Mouse (Mus musculus): Measurements from ENCODE around the gene 4833427G06Rik. TPM values are rescaled to one million over a fixed set of nuclear protein-coding genes. Genes with fewer than 3 reads are reported as not detected.
A peak's percentile ranks its signal among the peaks of the same experiment; 100 is the strongest.

4833427G06Rik gene
- total RNA-seq, 2 experiments from 2014 or later = not detected

- no peak for TF ChIP-seq CTCF (IDR thresholded peaks at IDR 0.05)
- H3K27ac ChIP-seq = no peak overlapping the region
- peak; percentile 20 to 32 for DNase-seq (ENCODE audit: extremely low spot score in 1 of 2, low spot score in 2 of 2)
- intact Hi-C loops (cut with DNase I) = loop anchor here (5.0 kb wide), 2 partner anchors 47 to 93 kb away; no protein-coding TSS in a partner anchor
- H3K4me3 ChIP-seq = no peak overlapping the region
Observed at GRCm38 (mm10) chr9:51058951-51059521, 42.8 kb downstream of the 4833427G06Rik start.

GRCm38 (mm10) chr9:51056360-51057324 lies 45.2 kb downstream of the 4833427G06Rik start:
- no peak for DNase-seq (ENCODE audit: extremely low spot score in 1 of 2, low spot score in 2 of 2)
- no peak for TF ChIP-seq CTCF (IDR thresholded peaks at IDR 0.05)
- Histone ChIP-seq H3K4me3 (no peak overlapping the region), H3K27ac (no peak overlapping the region)
- intact Hi-C loops (cut with DNase I) = loop anchor here (5.0 kb wide), 2 partner anchors 44 to 96 kb away; no protein-coding TSS in a partner anchor

GRCm38 (mm10) chr9:51052180-51052579 lies 49.7 kb downstream of the 4833427G06Rik start:
- DNase-seq (ENCODE audit: extremely low spot score in 1 of 2, low spot score in 2 of 2) = no peak
- TF ChIP-seq CTCF (IDR thresholded peaks at IDR 0.05) = peak; percentile 66
- Histone ChIP-seq H3K4me3 (no peak overlapping the region), H3K27ac (no peak overlapping the region)
- intact Hi-C loops (cut with DNase I) = loop anchor here (5.0 kb wide), 1 partner anchor 250 kb away; no protein-coding TSS in a partner anchor

- TF ChIP-seq CTCF (IDR thresholded peaks at IDR 0.05) = no peak
- intact Hi-C loops (cut with DNase I) = no loop called here
- Histone ChIP-seq H3K27ac (no peak overlapping the region), H3K4me3 (no peak overlapping the region)
- no peak for DNase-seq (ENCODE audit: extremely low spot score in 1 of 2, low spot score in 2 of 2)
Observed at GRCm38 (mm10) chr9:51042136-51042535, 59.7 kb downstream of the 4833427G06Rik start.

GRCm38 (mm10) chr9:51041491-51041980 lies 60.3 kb downstream of the 4833427G06Rik start:
- Histone ChIP-seq H3K4me3 (no peak overlapping the region), H3K27ac (no peak overlapping the region)
- no peak for DNase-seq (ENCODE audit: extremely low spot score in 1 of 2, low spot score in 2 of 2)
- no peak for TF ChIP-seq CTCF (IDR thresholded peaks at IDR 0.05)
- intact Hi-C loops (cut with DNase I) = no loop called here

GRCm38 (mm10) chr9:51032785-51033529 lies 68.9 kb downstream of the 4833427G06Rik start:
- H3K4me3 ChIP-seq = no peak overlapping the region
- no peak overlapping the region for H3K27ac ChIP-seq
- TF ChIP-seq CTCF (IDR thresholded peaks at IDR 0.05) = no peak
- DNase-seq (ENCODE audit: extremely low spot score in 1 of 2, low spot score in 2 of 2) = no peak
- intact Hi-C loops (cut with DNase I) = no loop called here

GRCm38 (mm10) chr9:51032291-51032690 lies 69.6 kb downstream of the 4833427G06Rik start:
- Histone ChIP-seq H3K4me3 (no peak overlapping the region), H3K27ac (no peak overlapping the region)
- no peak for TF ChIP-seq CTCF (IDR thresholded peaks at IDR 0.05)
- no peak for DNase-seq (ENCODE audit: extremely low spot score in 1 of 2, low spot score in 2 of 2)
- intact Hi-C loops (cut with DNase I) = no loop called here

GRCm38 (mm10) chr9:51031603-51032002 lies 70.3 kb downstream of the 4833427G06Rik start:
- Histone ChIP-seq H3K27ac (no peak overlapping the region), H3K4me3 (no peak overlapping the region)
- intact Hi-C loops (cut with DNase I) = no loop called here
- TF ChIP-seq CTCF (IDR thresholded peaks at IDR 0.05) = no peak
- no peak for DNase-seq (ENCODE audit: extremely low spot score in 1 of 2, low spot score in 2 of 2)

Small RNA genes lying within 50 kb of the gene (microRNA-seq; reads per million reads assigned to microRNA genes)
- 6.1 to 7.6 reads per million in 2 experiments for gene Mir34b
- gene Mir34c = 51.9 to 255 reads per million in 2 experiments

Other genes starting within 250 kb of the 4833427G06Rik start
- 10 to 100 TPM; 57.5 to 84.4 TPM for gene Sik2, start 93.0 kb downstream of the 4833427G06Rik start, total RNA-seq (2021)
- gene Btg4, start 41.2 kb downstream of the 4833427G06Rik start, total RNA-seq (2021) = not detected
- 1 to 10 TPM; 6.8 to 7.4 TPM for gene Layn, start 25.0 kb downstream of the 4833427G06Rik start, total RNA-seq (2021)
- not detected for gene Gm32742, start 63.4 kb upstream of the 4833427G06Rik start, total RNA-seq (2021)
- gene Pou2af1, start 111.6 kb upstream of the 4833427G06Rik start, total RNA-seq (2021) = under 1 TPM in 1 of 2 experiments, not detected in 1; 0.14 TPM
- gene Colca2, start 176.5 kb upstream of the 4833427G06Rik start, total RNA-seq (2021) = 1 to 10 TPM; 1.0 to 1.4 TPM
- gene 1810046K07Rik, start 226.8 kb upstream of the 4833427G06Rik start, total RNA-seq (2021) = not detected